Mouse (Mus musculus) limb, embryonic 11.5 days (tissue): Measurements from ENCODE around the gene Pccb. TPM values are rescaled to one million over a fixed set of nuclear protein-coding genes. Genes with fewer than 3 reads are reported as not detected.

ENCODE experiments used
- ATAC-seq: fragments of 200-750 bp; cut with Nextera tagmentation; 2 replicates; pipeline ENCODE4 v1.8.0; 2017; ENCODE audit warnings: low read depth; ENCODE audit not compliant: insufficient number of reproducible peaks, low FRiP score, low TSS enrichment
- DNase-seq: peaks from one replicate; pipeline ENCODE4 v3.0.0-alpha.2; 2015; ENCODE audit warnings: low spot score
- H3K27ac ChIP-seq: fragments of 300-500 bp; sonication (generic); replicated peaks from 2 replicates; pipeline ENCODE4 v1.5.1; 2014; ENCODE audit warnings: low read depth, mild to moderate bottlenecking, low read length
- H3K27me3 ChIP-seq: fragments of 300-500 bp; sonication (generic); 2 replicates; pipeline ENCODE4 v1.6.1; 2014; ENCODE audit warnings: mild to moderate bottlenecking, low read length, mixed read lengths; ENCODE audit not compliant: control insufficient read depth, insufficient read depth
- H3K36me3 ChIP-seq: fragments of 300-500 bp; sonication (generic); 2 replicates; pipeline ENCODE4 v1.6.1; 2014; ENCODE audit warnings: mild to moderate bottlenecking, low read length, moderate library complexity, mixed read lengths; ENCODE audit not compliant: control insufficient read depth, insufficient read depth
- H3K4me1 ChIP-seq: fragments of 300-500 bp; sonication (generic); 2 replicates; pipeline ENCODE4 v1.6.1; 2014; ENCODE audit warnings: low read length, mixed read lengths; ENCODE audit not compliant: control insufficient read depth, insufficient read depth
- H3K4me2 ChIP-seq: fragments of 300-500 bp; sonication (generic); 2 replicates; pipeline ENCODE4 v1.6.1; 2014; ENCODE audit warnings: low read depth, mild to moderate bottlenecking, moderate library complexity; ENCODE audit not compliant: severe bottlenecking
- H3K4me3 ChIP-seq: fragments of 300-500 bp; sonication (generic); 2 replicates; pipeline ENCODE4 v1.5.1; 2014; ENCODE audit warnings: low read depth, low read length
- H3K9ac ChIP-seq: fragments of 300-500 bp; sonication (generic); 2 replicates; pipeline ENCODE4 v1.6.1; 2014; ENCODE audit warnings: mild to moderate bottlenecking, low read length
- H3K9me3 ChIP-seq: fragments of 300-500 bp; sonication (generic); 2 replicates; pipeline ENCODE4 v1.6.1; 2016; ENCODE audit warnings: low read length; ENCODE audit not compliant: control insufficient read depth
- WGBS: fragments of 180-500 bp; shearing (Covaris S2); extraction: QIAGEN DNeasy Blood & Tissue Kit; methylation state at CpG from one replicate; pipeline ENCODE4 v1.1.7; 2014; 5-methylcytosine and 5-hydroxymethylcytosine counted together
- polyA plus RNA-seq: library from polyadenylated mRNA; unstranded; fragments of >200 nt; fragmentation: Nextera tagmentation; extraction: Ambion mirVana; gene quantifications from 2 replicates; pipeline ENCODE4 v1.2.1, GENCODE M21; 2014

Gene Pccb
- polyA plus RNA-seq, 1 experiment from 2014 or later = 15.4 TPM

DNA sequence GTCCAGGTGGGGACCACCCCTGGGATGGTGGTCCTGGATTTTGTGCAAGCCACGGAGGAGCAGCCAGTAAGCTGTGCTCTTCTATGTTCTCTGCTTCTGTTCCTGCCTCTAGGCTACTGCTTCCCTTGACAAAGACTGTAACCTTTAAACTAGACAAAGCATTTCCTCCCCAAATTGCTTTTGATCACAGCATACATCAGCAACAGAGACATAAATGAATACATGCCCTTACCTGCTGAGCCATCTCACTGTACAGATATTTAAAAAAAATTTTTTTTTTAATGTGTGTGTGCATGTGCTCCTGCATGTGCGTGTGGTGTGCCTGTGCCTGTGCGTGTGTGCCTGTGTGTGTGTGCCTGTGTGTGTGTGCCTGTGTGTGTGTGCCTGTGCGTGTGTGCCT, 22.5 kb upstream of the Pccb start:
- DNase-seq = no peak
- no peak overlapping the region for H3K4me3 ChIP-seq
- no peak overlapping the region for H3K4me2 ChIP-seq
- no peak for ATAC-seq
- H3K4me1 ChIP-seq = no peaks in the 10 kb centered on the region
- no peak overlapping the region for H3K27ac ChIP-seq
- H3K36me3 ChIP-seq = no peaks in the 10 kb centered on the region
- WGBS = 94% methylated on average over 4 of the region's 4 CpGs
- no peak overlapping the region for H3K9ac ChIP-seq
- no peaks in the 10 kb centered on the region for H3K9me3 ChIP-seq
- H3K27me3 ChIP-seq = no peaks in the 10 kb centered on the region

DNA sequence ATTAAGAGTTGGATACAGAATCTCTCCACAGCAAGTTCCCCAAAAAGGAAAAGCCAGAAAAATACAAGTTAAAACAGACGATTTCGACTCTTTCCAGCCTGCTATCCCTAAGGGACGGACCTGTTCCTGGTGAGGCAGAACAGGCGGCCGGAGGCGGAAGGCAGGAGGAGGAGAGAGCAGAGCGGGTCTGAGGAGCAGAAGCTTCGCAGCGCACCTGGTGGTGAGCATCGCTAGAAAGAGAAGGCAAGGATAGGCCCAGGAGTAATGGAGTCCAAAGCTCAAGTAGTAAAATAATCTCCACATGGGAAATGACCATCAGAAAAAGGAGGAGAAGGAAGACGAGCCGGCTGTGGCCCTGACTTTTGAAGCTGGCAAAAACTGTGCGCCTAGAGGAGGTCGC, 18.6 kb upstream of the Pccb start:
- no peak overlapping the region for H3K27ac ChIP-seq
- 70% methylated on average over 14 of the region's 14 CpGs for WGBS
- no peaks in the 10 kb centered on the region for H3K4me1 ChIP-seq
- no peaks in the 10 kb centered on the region for H3K36me3 ChIP-seq
- H3K4me2 ChIP-seq = no peak overlapping the region
- H3K27me3 ChIP-seq = no peaks in the 10 kb centered on the region
- H3K9ac ChIP-seq = no peak overlapping the region
- ATAC-seq = no peak
- no peak overlapping the region for H3K4me3 ChIP-seq
- DNase-seq = no peak
- no peaks in the 10 kb centered on the region for H3K9me3 ChIP-seq

DNA sequence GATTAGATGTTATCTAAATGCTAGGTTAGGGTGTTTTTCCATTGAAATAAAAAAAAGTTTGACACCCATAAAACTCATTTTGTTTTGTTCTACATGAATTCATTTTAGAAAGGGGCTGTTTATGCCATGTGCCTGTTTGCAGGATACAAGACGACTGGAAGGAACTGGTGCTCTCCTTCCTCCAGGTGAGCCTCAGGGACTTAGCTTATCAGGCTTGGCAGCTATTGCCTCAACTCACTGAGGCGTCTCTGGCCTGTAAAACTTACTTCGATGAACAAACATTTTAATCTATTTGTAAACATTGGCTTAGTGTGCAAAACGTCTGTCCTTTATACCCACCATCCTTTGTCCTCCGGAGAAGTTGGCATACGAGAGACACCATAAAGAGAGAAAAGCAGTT, 18.0 kb upstream of the Pccb start:
- H3K9me3 ChIP-seq = no peaks in the 10 kb centered on the region
- DNase-seq (no peak), ATAC-seq (no peak)
- no peaks in the 10 kb centered on the region for H3K27me3 ChIP-seq
- H3K27ac ChIP-seq = no peak overlapping the region
- no peak overlapping the region for H3K4me2 ChIP-seq
- 65% methylated on average over 6 of the region's 6 CpGs for WGBS
- H3K36me3 ChIP-seq = no peaks in the 10 kb centered on the region
- no peaks in the 10 kb centered on the region for H3K4me1 ChIP-seq
- H3K9ac ChIP-seq = no peak overlapping the region
- H3K4me3 ChIP-seq = no peak overlapping the region

DNA sequence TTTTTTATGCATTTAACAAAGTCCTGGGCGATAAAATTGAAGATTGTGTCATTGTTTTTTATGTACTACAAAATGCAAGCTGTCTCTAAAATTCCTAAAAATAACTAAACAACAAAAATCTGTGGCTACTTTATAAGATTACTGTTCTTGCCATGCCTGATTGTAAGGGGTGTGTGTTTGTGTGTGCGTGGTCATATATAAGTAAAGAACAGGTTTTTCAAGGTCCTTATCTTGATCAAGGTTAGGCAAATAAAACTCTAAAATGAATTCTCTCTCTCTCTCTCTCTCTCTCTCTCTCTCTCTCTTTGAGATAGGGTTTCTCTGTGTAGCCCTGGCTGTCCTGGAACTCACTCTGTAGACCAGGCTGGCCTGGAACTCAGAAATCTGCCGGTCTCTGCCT, 17.3 kb upstream of the Pccb start:
- no peak for ATAC-seq

DNA sequence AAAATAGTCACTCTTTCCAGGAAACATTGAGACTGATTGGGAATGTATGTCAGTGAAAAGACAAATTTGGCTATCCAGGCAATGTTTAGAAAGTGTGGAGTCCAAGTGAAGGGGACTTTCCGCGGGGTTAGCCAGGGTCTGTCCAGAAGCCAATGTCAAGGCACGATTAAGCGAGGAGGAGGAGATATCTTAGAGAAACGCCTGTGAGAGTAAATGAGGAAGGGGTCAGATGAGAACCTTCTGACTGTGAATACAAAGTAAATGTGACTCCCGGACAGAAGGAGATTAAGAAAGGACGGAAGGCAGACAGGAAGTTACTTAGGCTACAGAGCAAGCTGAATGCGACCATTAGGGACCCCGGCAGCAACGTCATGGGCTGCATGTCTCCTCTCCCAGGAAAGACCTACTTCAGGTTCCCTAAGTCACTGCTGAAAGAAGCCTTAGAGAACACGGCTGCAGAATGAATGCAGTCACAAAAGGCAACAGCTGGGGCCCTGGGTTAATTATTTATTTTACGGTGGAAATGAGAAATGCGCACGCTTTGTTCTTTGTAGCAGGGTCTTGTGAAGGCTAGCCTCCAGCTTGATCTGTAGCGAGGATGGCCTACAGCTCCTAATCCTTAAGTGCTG, 11.1 kb upstream of the Pccb start:
- Histone ChIP-seq H3K4me1 (no peaks in the 10 kb centered on the region), H3K9me3 (no peaks in the 10 kb centered on the region), H3K4me3 (no peak overlapping the region), H3K27ac (no peak overlapping the region), H3K36me3 (no peaks in the 10 kb centered on the region), H3K27me3 (no peaks in the 10 kb centered on the region), H3K4me2 (no peak overlapping the region), H3K9ac (no peak overlapping the region)
- DNase-seq (no peak), ATAC-seq (no peak)
- WGBS = 76% methylated on average over 15 of the region's 15 CpGs

More for the DNA sequence above, 17.3 kb upstream of the Pccb start:
- no peak for DNase-seq
- Histone ChIP-seq H3K4me2 (no peak overlapping the region), H3K27me3 (no peaks in the 10 kb centered on the region), H3K9ac (no peak overlapping the region), H3K4me3 (no peak overlapping the region), H3K36me3 (no peaks in the 10 kb centered on the region), H3K9me3 (no peaks in the 10 kb centered on the region), H3K27ac (no peak overlapping the region), H3K4me1 (no peaks in the 10 kb centered on the region)
- 87% methylated on average over 3 of the region's 3 CpGs for WGBS

DNA sequence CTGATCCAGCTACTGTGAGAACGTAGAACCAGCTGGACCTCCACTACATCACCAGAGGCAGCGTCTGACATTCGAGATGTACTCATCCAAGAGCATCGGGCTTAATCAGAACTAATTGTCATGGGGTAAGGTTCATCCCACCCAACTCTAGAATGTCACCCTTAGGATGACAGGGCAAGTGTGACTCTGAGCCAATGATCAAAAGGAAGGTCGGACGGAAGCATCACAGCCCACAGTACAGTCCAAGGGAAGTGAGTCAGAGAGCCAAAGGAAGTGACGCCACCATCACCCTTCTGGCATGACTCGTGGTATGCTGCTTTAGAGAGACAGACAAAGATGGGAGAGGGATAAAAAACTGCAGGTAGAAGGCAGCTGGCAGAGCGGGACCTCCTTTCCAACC, 7.6 kb upstream of the Pccb start:
- no peaks in the 10 kb centered on the region for H3K4me1 ChIP-seq
- no peaks in the 10 kb centered on the region for H3K27me3 ChIP-seq
- ATAC-seq = no peak
- no peak for DNase-seq
- H3K9ac ChIP-seq = no peak overlapping the region
- no peak overlapping the region for H3K4me3 ChIP-seq
- H3K4me2 ChIP-seq = no peak overlapping the region
- H3K36me3 ChIP-seq = no peaks in the 10 kb centered on the region
- 89% methylated on average over 9 of the region's 9 CpGs for WGBS
- H3K27ac ChIP-seq = no peak overlapping the region
- no peaks in the 10 kb centered on the region for H3K9me3 ChIP-seq

DNA sequence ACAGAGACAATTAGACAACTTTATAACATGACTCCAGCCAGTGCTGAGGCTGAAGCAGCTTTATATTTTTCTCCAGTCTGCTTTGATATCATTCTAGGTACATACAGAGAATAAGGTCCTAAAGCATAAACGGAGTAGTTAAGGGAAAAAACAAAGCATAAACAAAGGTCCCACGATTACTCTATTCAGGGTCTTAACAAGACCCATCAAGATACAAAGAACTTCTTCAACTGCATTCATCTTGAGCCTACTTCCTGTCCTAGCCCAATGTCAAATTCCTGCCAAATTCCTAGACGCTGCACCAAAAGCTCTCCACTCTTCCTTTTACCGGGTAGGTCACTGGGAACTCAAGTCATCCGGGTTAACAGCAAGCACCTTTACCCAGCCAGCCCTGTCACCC, 6.8 kb upstream of the Pccb start:
- Histone ChIP-seq H3K36me3 (no peaks in the 10 kb centered on the region), H3K4me2 (no peak overlapping the region), H3K4me3 (no peak overlapping the region), H3K27me3 (no peaks in the 10 kb centered on the region), H3K9ac (no peak overlapping the region), H3K9me3 (no peaks in the 10 kb centered on the region), H3K4me1 (no peaks in the 10 kb centered on the region), H3K27ac (no peak overlapping the region)
- 81% methylated on average over 5 of the region's 5 CpGs for WGBS
- DNase-seq = no peak
- no peak for ATAC-seq

DNA sequence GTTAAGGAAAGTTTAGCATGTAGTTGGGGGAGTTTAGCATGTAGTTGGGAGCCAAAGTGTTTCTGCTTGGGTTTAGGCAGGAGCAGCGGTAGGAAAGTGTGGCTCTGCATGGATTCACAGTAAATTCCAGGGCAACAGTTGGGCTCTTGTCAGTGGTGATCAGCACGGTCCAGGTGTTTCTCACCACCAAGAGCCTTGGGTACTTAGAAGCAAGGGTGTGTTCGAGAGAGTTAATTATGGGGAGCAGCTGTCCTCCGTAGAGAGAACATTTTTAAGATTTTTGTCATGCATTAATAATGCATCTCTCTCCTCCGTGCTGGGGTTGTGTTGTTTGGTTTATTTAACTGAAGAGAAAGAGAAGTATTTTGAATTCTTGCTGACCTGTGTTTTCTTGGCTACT, 3.9 kb upstream of the Pccb start:
- H3K36me3 ChIP-seq = no peaks in the 10 kb centered on the region
- ATAC-seq (no peak), DNase-seq (no peak)
- H3K4me3 ChIP-seq = no peak overlapping the region
- H3K9ac ChIP-seq = no peak overlapping the region
- H3K4me1 ChIP-seq = peaks cover 2% of the 10 kb centered on the region; the same call in 1 of the 2 replicates
- H3K9me3 ChIP-seq = no peaks in the 10 kb centered on the region
- no peak overlapping the region for H3K4me2 ChIP-seq
- WGBS = 73% methylated on average over 5 of the region's 5 CpGs
- H3K27me3 ChIP-seq = no peaks in the 10 kb centered on the region
- no peak overlapping the region for H3K27ac ChIP-seq

DNA sequence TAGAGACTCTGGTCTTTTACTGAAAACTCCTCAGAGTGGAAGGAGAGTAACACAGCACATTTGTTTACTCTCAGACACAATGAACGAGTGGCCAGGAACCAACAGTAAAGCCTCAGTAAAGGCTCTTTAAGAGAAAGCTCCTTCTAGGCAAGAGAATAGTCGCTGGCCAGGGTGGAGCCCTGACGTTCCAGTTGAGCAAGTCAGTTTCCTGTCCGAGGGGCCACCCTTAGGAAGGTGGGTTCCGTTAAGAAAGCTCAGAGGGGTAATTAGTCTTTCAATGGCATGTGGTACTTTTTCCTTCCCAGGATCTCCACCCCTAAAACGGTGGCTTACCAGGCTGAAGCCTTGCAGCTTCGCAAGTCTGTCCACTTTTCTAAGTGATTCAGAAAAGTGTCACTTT, 2.7 kb upstream of the Pccb start:
- Histone ChIP-seq H3K27me3 (no peaks in the 10 kb centered on the region), H3K9me3 (no peaks in the 10 kb centered on the region), H3K4me3 (no peak overlapping the region), H3K27ac (no peak overlapping the region), H3K36me3 (no peaks in the 10 kb centered on the region), H3K4me2 (no peak overlapping the region), H3K9ac (no peak overlapping the region), H3K4me1 (peaks cover 3% of the 10 kb centered on the region; the same call in 1 of the 2 replicates)
- ATAC-seq (no peak), DNase-seq (no peak)
- 45% methylated on average over 7 of the region's 7 CpGs for WGBS
